Mouse (Mus musculus): ENCODE data around the gene Gm3776. TPM values are rescaled to one million over a fixed set of nuclear protein-coding genes. Genes with fewer than 3 reads are reported as not detected.
"Not testable (repeated sequence)": the region's sequence is repeated elsewhere in the genome, so short reads cannot be mapped to it uniquely, and the experiment has no call there.

Gene Gm3776
- polyA plus RNA-seq (2014; fragmentation: Nextera tagmentation; extraction: Ambion mirVana), result not detected in 2 replicates

GRCm38 (mm10) chr9:78256914-78257313, at the start of gene Gm3776:
TSS of gene Gm3776 (plus strand) at chr9:78257129.
- H3K4me2 ChIP-seq (ENCODE audit: low read depth, low read length, severe bottlenecking); H3K4me3 ChIP-seq (ENCODE audit: low read depth, low read length); H3K36me3 ChIP-seq (ENCODE audit: control insufficient read depth, insufficient read depth, low read length); H3K9ac ChIP-seq (ENCODE audit: low read length); H3K9me3 ChIP-seq (ENCODE audit: control insufficient read depth, low read length); H3K4me1 ChIP-seq (replicated peaks; ENCODE audit: control insufficient read depth, insufficient read depth, low read length); ATAC-seq (replicated peaks; ENCODE audit: low FRiP score); DNase-seq (ENCODE audit: low spot score); H3K27ac ChIP-seq (ENCODE audit: low read depth, low read length); H3K27me3 ChIP-seq (ENCODE audit: control insufficient read depth, insufficient read depth, low read length): not testable (repeated sequence)
- 79% methylated on average over 1 of the region's 3 CpGs for WGBS

- Histone ChIP-seq H3K27ac (ENCODE audit: low read depth, low read length) (no peak overlapping the region), H3K9ac (ENCODE audit: low read length) (no peak overlapping the region), H3K4me2 (ENCODE audit: low read depth, low read length, severe bottlenecking) (no peak overlapping the region), H3K4me3 (ENCODE audit: low read depth, low read length) (no peak overlapping the region), H3K36me3 (ENCODE audit: control insufficient read depth, insufficient read depth, low read length) (no peaks in the 10 kb centered on the region), H3K4me1 (replicated peaks; ENCODE audit: control insufficient read depth, insufficient read depth, low read length) (no peaks in the 10 kb centered on the region), H3K27me3 (ENCODE audit: control insufficient read depth, insufficient read depth, low read length) (no peaks in the 10 kb centered on the region), H3K9me3 (ENCODE audit: control insufficient read depth, low read length) (no peaks in the 10 kb centered on the region)
- WGBS, result 81% methylated on average over 4 of the region's 4 CpGs
- DNase-seq (ENCODE audit: low spot score) (no peak), ATAC-seq (replicated peaks; ENCODE audit: low FRiP score) (no peak)
Observed at GRCm38 (mm10) chr9:78208956-78209355, 48.0 kb upstream of the Gm3776 start.

GRCm38 (mm10) chr9:78210079-78210478, 46.9 kb upstream of the Gm3776 start:
- Histone ChIP-seq H3K27me3 (ENCODE audit: control insufficient read depth, insufficient read depth, low read length) (no peaks in the 10 kb centered on the region), H3K9me3 (ENCODE audit: control insufficient read depth, low read length) (no peaks in the 10 kb centered on the region), H3K4me3 (ENCODE audit: low read depth, low read length) (no peak overlapping the region), H3K4me2 (ENCODE audit: low read depth, low read length, severe bottlenecking) (no peak overlapping the region), H3K27ac (ENCODE audit: low read depth, low read length) (no peak overlapping the region), H3K4me1 (replicated peaks; ENCODE audit: control insufficient read depth, insufficient read depth, low read length) (no peaks in the 10 kb centered on the region), H3K36me3 (ENCODE audit: control insufficient read depth, insufficient read depth, low read length) (no peaks in the 10 kb centered on the region), H3K9ac (ENCODE audit: low read length) (no peak overlapping the region)
- 94% methylated on average over 3 of the region's 3 CpGs for WGBS
- ATAC-seq (replicated peaks; ENCODE audit: low FRiP score) (no peak), DNase-seq (ENCODE audit: low spot score) (no peak)

GRCm38 (mm10) chr9:78210821-78211220, 46.1 kb upstream of the Gm3776 start:
- ATAC-seq (replicated peaks; ENCODE audit: low FRiP score) (no peak), DNase-seq (ENCODE audit: low spot score) (no peak)
- H3K9ac ChIP-seq (ENCODE audit: low read length), result no peak overlapping the region
- H3K4me3 ChIP-seq (ENCODE audit: low read depth, low read length), result no peak overlapping the region
- no peak overlapping the region for H3K27ac ChIP-seq (ENCODE audit: low read depth, low read length)
- H3K36me3 ChIP-seq (ENCODE audit: control insufficient read depth, insufficient read depth, low read length), result no peaks in the 10 kb centered on the region
- no peaks in the 10 kb centered on the region for H3K27me3 ChIP-seq (ENCODE audit: control insufficient read depth, insufficient read depth, low read length)
- no peaks in the 10 kb centered on the region for H3K9me3 ChIP-seq (ENCODE audit: control insufficient read depth, low read length)
- no peak overlapping the region for H3K4me2 ChIP-seq (ENCODE audit: low read depth, low read length, severe bottlenecking)
- 90% methylated on average over 2 of the region's 2 CpGs for WGBS
- H3K4me1 ChIP-seq (replicated peaks; ENCODE audit: control insufficient read depth, insufficient read depth, low read length), result no peaks in the 10 kb centered on the region

GRCm38 (mm10) chr9:78211521-78211920, 45.4 kb upstream of the Gm3776 start:
- Histone ChIP-seq H3K27ac (ENCODE audit: low read depth, low read length) (no peak overlapping the region), H3K27me3 (ENCODE audit: control insufficient read depth, insufficient read depth, low read length) (no peaks in the 10 kb centered on the region), H3K9ac (ENCODE audit: low read length) (no peak overlapping the region), H3K4me1 (replicated peaks; ENCODE audit: control insufficient read depth, insufficient read depth, low read length) (no peaks in the 10 kb centered on the region), H3K36me3 (ENCODE audit: control insufficient read depth, insufficient read depth, low read length) (no peaks in the 10 kb centered on the region), H3K4me2 (ENCODE audit: low read depth, low read length, severe bottlenecking) (no peak overlapping the region), H3K4me3 (ENCODE audit: low read depth, low read length) (no peak overlapping the region), H3K9me3 (ENCODE audit: control insufficient read depth, low read length) (no peaks in the 10 kb centered on the region)
- no peak for ATAC-seq (replicated peaks; ENCODE audit: low FRiP score)
- no peak for DNase-seq (ENCODE audit: low spot score)
- 97% methylated on average over 3 of the region's 3 CpGs for WGBS

GRCm38 (mm10) chr9:78212341-78213049, 44.4 kb upstream of the Gm3776 start:
- no peak overlapping the region for H3K27ac ChIP-seq (ENCODE audit: low read depth, low read length)
- ATAC-seq (replicated peaks; ENCODE audit: low FRiP score) (no peak), DNase-seq (ENCODE audit: low spot score) (no peak)
- WGBS, result 90% methylated on average over 7 of the region's 7 CpGs
- H3K27me3 ChIP-seq (ENCODE audit: control insufficient read depth, insufficient read depth, low read length), result no peaks in the 10 kb centered on the region
- no peaks in the 10 kb centered on the region for H3K9me3 ChIP-seq (ENCODE audit: control insufficient read depth, low read length)
- no peak overlapping the region for H3K4me2 ChIP-seq (ENCODE audit: low read depth, low read length, severe bottlenecking)
- no peak overlapping the region for H3K9ac ChIP-seq (ENCODE audit: low read length)
- H3K4me3 ChIP-seq (ENCODE audit: low read depth, low read length), result no peak overlapping the region
- no peaks in the 10 kb centered on the region for H3K36me3 ChIP-seq (ENCODE audit: control insufficient read depth, insufficient read depth, low read length)
- no peaks in the 10 kb centered on the region for H3K4me1 ChIP-seq (replicated peaks; ENCODE audit: control insufficient read depth, insufficient read depth, low read length)

GRCm38 (mm10) chr9:78217074-78217473, 39.9 kb upstream of the Gm3776 start:
- no peaks in the 10 kb centered on the region for H3K4me1 ChIP-seq (replicated peaks; ENCODE audit: control insufficient read depth, insufficient read depth, low read length)
- no peak overlapping the region for H3K4me2 ChIP-seq (ENCODE audit: low read depth, low read length, severe bottlenecking)
- H3K36me3 ChIP-seq (ENCODE audit: control insufficient read depth, insufficient read depth, low read length), result no peaks in the 10 kb centered on the region
- H3K9me3 ChIP-seq (ENCODE audit: control insufficient read depth, low read length), result no peaks in the 10 kb centered on the region
- DNase-seq (ENCODE audit: low spot score), result no peak
- no peaks in the 10 kb centered on the region for H3K27me3 ChIP-seq (ENCODE audit: control insufficient read depth, insufficient read depth, low read length)
- H3K27ac ChIP-seq (ENCODE audit: low read depth, low read length), result no peak overlapping the region
- H3K4me3 ChIP-seq (ENCODE audit: low read depth, low read length), result no peak overlapping the region
- 83% methylated on average over 4 of the region's 4 CpGs for WGBS
- no peak overlapping the region for H3K9ac ChIP-seq (ENCODE audit: low read length)
- ATAC-seq (replicated peaks; ENCODE audit: low FRiP score), result no peak

- Histone ChIP-seq H3K9ac (ENCODE audit: low read length) (no peak overlapping the region), H3K4me2 (ENCODE audit: low read depth, low read length, severe bottlenecking) (no peak overlapping the region), H3K36me3 (ENCODE audit: control insufficient read depth, insufficient read depth, low read length) (no peaks in the 10 kb centered on the region), H3K27me3 (ENCODE audit: control insufficient read depth, insufficient read depth, low read length) (no peaks in the 10 kb centered on the region), H3K27ac (ENCODE audit: low read depth, low read length) (no peak overlapping the region), H3K4me1 (replicated peaks; ENCODE audit: control insufficient read depth, insufficient read depth, low read length) (no peaks in the 10 kb centered on the region), H3K9me3 (ENCODE audit: control insufficient read depth, low read length) (no peaks in the 10 kb centered on the region), H3K4me3 (ENCODE audit: low read depth, low read length) (no peak overlapping the region)
- ATAC-seq (replicated peaks; ENCODE audit: low FRiP score) (no peak), DNase-seq (ENCODE audit: low spot score) (no peak)
- 83% methylated on average over 8 of the region's 8 CpGs for WGBS
Observed at GRCm38 (mm10) chr9:78222616-78223015, 34.3 kb upstream of the Gm3776 start.

GRCm38 (mm10) chr9:78223221-78223902, 33.6 kb upstream of the Gm3776 start:
- Histone ChIP-seq H3K36me3 (ENCODE audit: control insufficient read depth, insufficient read depth, low read length) (no peaks in the 10 kb centered on the region), H3K9ac (ENCODE audit: low read length) (no peak overlapping the region), H3K4me2 (ENCODE audit: low read depth, low read length, severe bottlenecking) (no peak overlapping the region), H3K4me3 (ENCODE audit: low read depth, low read length) (no peak overlapping the region), H3K27ac (ENCODE audit: low read depth, low read length) (no peak overlapping the region), H3K4me1 (replicated peaks; ENCODE audit: control insufficient read depth, insufficient read depth, low read length) (no peaks in the 10 kb centered on the region), H3K27me3 (ENCODE audit: control insufficient read depth, insufficient read depth, low read length) (no peaks in the 10 kb centered on the region), H3K9me3 (ENCODE audit: control insufficient read depth, low read length) (no peaks in the 10 kb centered on the region)
- DNase-seq (ENCODE audit: low spot score) (no peak), ATAC-seq (replicated peaks; ENCODE audit: low FRiP score) (no peak)
- WGBS, result 76% methylated on average over 10 of the region's 10 CpGs

All from forebrain, embryonic 11.5 days (tissue).